ENCODE assay signal across 7 mouse cellular contexts in the genomic region with DNA sequence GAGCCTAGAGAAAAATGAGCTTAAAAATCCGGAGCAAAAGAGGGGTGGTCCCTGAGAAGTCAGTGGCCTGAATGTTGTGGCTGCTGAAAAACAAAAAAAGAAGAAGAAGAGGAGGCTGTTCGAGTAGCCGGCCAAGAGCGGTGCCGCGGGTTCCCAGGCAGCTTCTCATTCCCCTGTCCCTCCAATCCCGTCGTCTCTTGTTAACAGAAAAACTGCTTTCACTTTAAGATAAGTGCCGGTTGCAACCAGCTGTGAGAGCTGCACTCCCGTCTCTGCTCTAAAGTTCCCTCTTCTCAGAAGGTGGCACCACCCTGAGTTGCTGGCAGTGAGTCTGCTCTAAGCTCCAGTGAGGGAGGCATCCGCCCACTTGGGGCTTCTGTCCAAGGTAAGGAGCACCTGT. TPM values are rescaled to one million over a fixed set of nuclear protein-coding genes. Genes with fewer than 3 reads are reported as not detected.
DNase-seq lines count a peak whose midpoint lies in the region; ATAC-seq and TF ChIP-seq lines count a peak whose summit lies in the region.
"Not testable (repeated sequence)": the region's sequence is repeated elsewhere in the genome, so short reads cannot be mapped to it uniquely, and the experiment has no call there.

A gene (plus strand): TSS at position 228 of the 400 bp plus-strand sequence.

- H3K36me3 ChIP-seq in forebrain, embryonic 13.5 days (ENCODE audit: poor library complexity, severe bottlenecking); heart, embryonic 16.5 days (ENCODE audit: control insufficient read depth, insufficient read depth); intestine, embryonic 16.5 days (ENCODE audit: control insufficient read depth, insufficient read depth, low read length); limb, embryonic 13.5 days; neural tube, embryonic 15.5 days: not testable (repeated sequence)

- not testable (repeated sequence) for H3K9me3 ChIP-seq in forebrain, embryonic 13.5 days (replicated peaks); heart, embryonic 16.5 days (replicated peaks; ENCODE audit: control insufficient read depth, low read length); intestine, embryonic 16.5 days (ENCODE audit: control insufficient read depth, low read length); limb, embryonic 13.5 days; neural tube, embryonic 15.5 days (replicated peaks)

- TF ChIP-seq POLR2A in brain, embryonic 14.5 days (IDR thresholded peaks at IDR 0.05; ENCODE audit: borderline replicate concordance, extremely low read depth, insufficient read depth, insufficient read length, poor library complexity, severe bottlenecking): not testable (repeated sequence)

- peak within 1 kb of the TSS; percentile 40; the same call in 1 of the 2 replicates for H3K9ac ChIP-seq in forebrain, embryonic 13.5 days
- peak within 1 kb of the TSS; percentile 57 for H3K9ac ChIP-seq in heart, embryonic 16.5 days (ENCODE audit: low read length)
- peak within 1 kb of the TSS; percentile 49; the same call in 1 of the 2 replicates for H3K9ac ChIP-seq in intestine, embryonic 16.5 days (ENCODE audit: low read depth, low read length)
- peak within 1 kb of the TSS; percentile 53 for H3K9ac ChIP-seq in limb, embryonic 13.5 days
- not testable (repeated sequence) for H3K9ac ChIP-seq in neural tube, embryonic 15.5 days (replicated peaks)

- peak; percentile 40 for DNase-seq in brain, embryonic 14.5 days (ENCODE audit: low read depth)
- peak; percentile 1 for DNase-seq in lung, postnatal 14 days

- 3% methylated on average over 11 of the region's 11 CpGs for WGBS in forebrain, embryonic 13.5 days
- WGBS in heart, embryonic 16.5 days: under 1% methylated on average over 10 of the region's 11 CpGs
- WGBS in intestine, embryonic 16.5 days: under 1% methylated on average over 10 of the region's 11 CpGs
- WGBS in limb, embryonic 13.5 days: 7% methylated on average over 11 of the region's 11 CpGs
- 5% methylated on average over 11 of the region's 11 CpGs for WGBS in neural tube, embryonic 15.5 days

- H3K27me3 ChIP-seq in forebrain, embryonic 13.5 days; heart, embryonic 16.5 days (ENCODE audit: control insufficient read depth, insufficient read depth, low read length); intestine, embryonic 16.5 days (replicated peaks; ENCODE audit: control insufficient read depth, insufficient read depth, low read length); limb, embryonic 13.5 days; neural tube, embryonic 15.5 days (replicated peaks): not testable (repeated sequence)

- not testable (repeated sequence) for TF ChIP-seq CTCF in brain, embryonic 14.5 days (IDR thresholded peaks at IDR 0.05; ENCODE audit: borderline replicate concordance, extremely low read depth, insufficient read depth, insufficient read length)

- H3K4me2 ChIP-seq in forebrain, embryonic 13.5 days: peak within 1 kb of the TSS; percentile 55
- H3K4me2 ChIP-seq in heart, embryonic 16.5 days (ENCODE audit: low read depth, low read length): peak within 1 kb of the TSS; percentile 62
- H3K4me2 ChIP-seq in intestine, embryonic 16.5 days (ENCODE audit: low read depth, low read length): peak within 1 kb of the TSS; percentile 54
- H3K4me2 ChIP-seq in limb, embryonic 13.5 days (replicated peaks): peak within 1 kb of the TSS; percentile 58
- H3K4me2 ChIP-seq in neural tube, embryonic 15.5 days: peak within 1 kb of the TSS; percentile 54

- not testable (repeated sequence) for ATAC-seq in forebrain, embryonic 13.5 days; heart, embryonic 16.5 days (replicated peaks; ENCODE audit: extremely low read depth, insufficient read depth, low FRiP score); intestine, embryonic 16.5 days; limb, embryonic 13.5 days (ENCODE audit: low FRiP score, low read depth); neural tube, embryonic 15.5 days (ENCODE audit: low FRiP score)

- H3K4me3 ChIP-seq in forebrain, embryonic 13.5 days: peak within 1 kb of the TSS; percentile 33
- peak within 1 kb of the TSS; percentile 54 for H3K4me3 ChIP-seq in heart, embryonic 16.5 days (ENCODE audit: low read length)
- H3K4me3 ChIP-seq in intestine, embryonic 16.5 days (ENCODE audit: low read length): peak within 1 kb of the TSS; percentile 45
- peak within 1 kb of the TSS; percentile 41 for H3K4me3 ChIP-seq in limb, embryonic 13.5 days
- peak within 1 kb of the TSS; percentile 35 for H3K4me3 ChIP-seq in neural tube, embryonic 15.5 days (replicated peaks)

- not testable (repeated sequence) for H3K27ac ChIP-seq in forebrain, embryonic 13.5 days; intestine, embryonic 16.5 days (ENCODE audit: low read length); limb, embryonic 13.5 days; neural tube, embryonic 15.5 days (replicated peaks)
- peak within 1 kb of the TSS; percentile 73 for H3K27ac ChIP-seq in heart, embryonic 16.5 days (ENCODE audit: low read length)

- H3K4me1 ChIP-seq in forebrain, embryonic 13.5 days; heart, embryonic 16.5 days (ENCODE audit: control insufficient read depth, insufficient read depth, low read length); intestine, embryonic 16.5 days (ENCODE audit: control insufficient read depth, insufficient read depth, low read length); limb, embryonic 13.5 days; neural tube, embryonic 15.5 days: not testable (repeated sequence)

RNA-seq across cellular contexts. Expression of the gene that starts here (rescaled TPM):
- 0.04 and 0.06 TPM in 2 replicates for polyA plus RNA-seq in brain, embryonic 14.5 days (2012; rRNA removed)
- polyA plus RNA-seq in forebrain, embryonic 13.5 days (2015; fragmentation: Nextera tagmentation; extraction: Ambion mirVana): not detected in 2 replicates
- 6.3 and 6.4 TPM in 2 replicates for polyA plus RNA-seq in heart, embryonic 16.5 days (2015; fragmentation: Nextera tagmentation; extraction: Ambion mirVana)
- polyA plus RNA-seq in intestine, embryonic 16.5 days (2015; fragmentation: Nextera tagmentation; extraction: Ambion mirVana): 1.6 and 3.0 TPM in 2 replicates
- polyA plus RNA-seq in limb, embryonic 13.5 days (2015; fragmentation: Nextera tagmentation; extraction: Ambion mirVana): 0.33 and 0.90 TPM in 2 replicates
- polyA plus RNA-seq in neural tube, embryonic 15.5 days (2015; fragmentation: Nextera tagmentation; extraction: Ambion mirVana): 0.04 and 0.28 TPM in 2 replicates

Comparison
In these comparisons a context has a peak if more than half of its experiments do, and no peak if none do; other contexts are left out.
1. Peak in DNase-seq in brain, embryonic 14.5 days; RNA of the gene not detected or under 1 TPM.